Mouse (Mus musculus): ENCODE results near the gene Susd1.

- no peak for TF ChIP-seq CTCF (IDR thresholded peaks at IDR 0.05; ENCODE audit: insufficient read depth, low read depth, low read length)
- TF ChIP-seq POLR2A (IDR thresholded peaks at IDR 0.05; ENCODE audit: insufficient read depth, low read depth, low read length), result no peak
These were observed 115.2 kb downstream of the Susd1 start for GRCm38 (mm10) chr4:59323231-59323651.
